Mouse (Mus musculus) erythroblast, embryonic 14.5 days (primary cell): ENCODE measurements around the gene Jmjd7.

Experiments
- GATA1 ChIP-seq: IDR thresholded peaks from 2 replicates; pipeline ENCODE4 v1.6.1; 2012; ENCODE audit warnings: low read length, inconsistent platforms, mixed read lengths
- TAL1 ChIP-seq: IDR thresholded peaks from 3 replicates; pipeline ENCODE4 v1.6.1; 2012; ENCODE audit warnings: low read length, inconsistent platforms, mixed read lengths

GRCm38 (mm10) chr2:120062248-120062647, 35.0 kb downstream of the Jmjd7 start:
- no peak for TF ChIP-seq TAL1
- TF ChIP-seq GATA1: no peak
